Mouse (Mus musculus) midbrain, embryonic 16.5 days (tissue): Measurements from ENCODE around the gene Sdr9c7. TPM values are rescaled to one million over a fixed set of nuclear protein-coding genes. Genes with fewer than 3 reads are reported as not detected.

Experiments used
- ATAC-seq: fragments of 200-750 bp; cut with Nextera tagmentation; 2 replicates; pipeline ENCODE4 v1.8.0; 2017; ENCODE audit warnings: moderate TSS enrichment
- H3K27ac ChIP-seq: fragments of 300-500 bp; sonication (generic); 2 replicates; pipeline ENCODE4 v1.5.1; 2014; ENCODE audit warnings: mild to moderate bottlenecking, low read length, mixed read lengths
- H3K27me3 ChIP-seq: fragments of 300-500 bp; sonication (generic); 2 replicates; pipeline ENCODE4 v1.6.1; 2014; ENCODE audit warnings: low read depth, low read length, mixed read lengths; ENCODE audit not compliant: control insufficient read depth, insufficient read depth
- H3K36me3 ChIP-seq: fragments of 300-500 bp; sonication (generic); 2 replicates; pipeline ENCODE4 v1.6.1; 2014; ENCODE audit warnings: mild to moderate bottlenecking, low read length, moderate library complexity, mixed read lengths; ENCODE audit not compliant: control insufficient read depth, insufficient read depth
- H3K4me1 ChIP-seq: fragments of 300-500 bp; sonication (generic); 2 replicates; pipeline ENCODE4 v1.6.1; 2014; ENCODE audit warnings: mild to moderate bottlenecking, low read length, mixed read lengths; ENCODE audit not compliant: control insufficient read depth, insufficient read depth
- H3K4me2 ChIP-seq: fragments of 300-500 bp; sonication (generic); 2 replicates; pipeline ENCODE4 v1.6.1; 2014; ENCODE audit warnings: mild to moderate bottlenecking, low read length, mixed read lengths
- H3K4me3 ChIP-seq: fragments of 300-500 bp; sonication (generic); 2 replicates; pipeline ENCODE4 v1.5.1; 2014; ENCODE audit warnings: low read depth, mild to moderate bottlenecking, low read length, moderate library complexity, mixed read lengths
- H3K9ac ChIP-seq: fragments of 300-500 bp; sonication (generic); 2 replicates; pipeline ENCODE4 v1.6.1; 2014; ENCODE audit warnings: low read depth, low read length, mixed read lengths
- H3K9me3 ChIP-seq: fragments of 300-500 bp; sonication (generic); replicated peaks from 2 replicates; pipeline ENCODE4 v1.6.1; 2014; ENCODE audit warnings: mild to moderate bottlenecking, low read length, mixed read lengths; ENCODE audit not compliant: control insufficient read depth, poor library complexity, severe bottlenecking
- WGBS: fragments of 180-500 bp; shearing (Covaris S2); extraction: QIAGEN DNeasy Blood & Tissue Kit; methylation state at CpG from one replicate; pipeline ENCODE4 v1.1.7; 2014; 5-methylcytosine and 5-hydroxymethylcytosine counted together
- polyA plus RNA-seq: library from polyadenylated mRNA; unstranded; fragments of >200 nt; fragmentation: Nextera tagmentation; extraction: Ambion mirVana; gene quantifications from 2 replicates; pipeline ENCODE4 v1.2.1, GENCODE M21; 2015

Sdr9c7 gene
- polyA plus RNA-seq, result not detected in 2 replicates

DNA sequence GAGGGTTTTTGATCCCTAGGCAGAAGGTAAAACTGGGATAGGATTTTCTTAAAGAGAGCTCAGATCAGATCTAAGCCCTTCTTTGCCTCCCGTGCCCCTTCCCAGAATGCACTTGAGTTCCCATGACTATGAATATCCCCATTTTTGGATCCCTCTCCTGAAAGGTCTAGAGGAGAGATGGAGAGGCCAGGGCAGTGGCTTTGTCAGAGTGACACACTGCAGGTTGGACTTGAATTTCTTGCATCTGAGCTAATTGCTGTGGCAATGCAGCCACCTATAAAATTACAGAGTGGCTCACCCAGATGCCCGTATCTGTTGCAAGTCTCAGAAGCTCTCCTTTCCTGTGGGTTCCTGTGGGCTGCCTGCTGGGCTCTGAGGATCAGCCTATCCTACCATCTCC lies at the start of gene Sdr9c7:
Gene Sdr9c7, plus strand, starts transcription at position 301 of the 400 bp plus-strand sequence.
- Histone ChIP-seq H3K36me3 (no peaks in the 10 kb centered on the region), H3K4me2 (no peak within 1 kb of the TSS), H3K9ac (no peak within 1 kb of the TSS), H3K27me3 (no peaks in the 10 kb centered on the region), H3K4me1 (no peaks in the 10 kb centered on the region), H3K27ac (no peak within 1 kb of the TSS), H3K4me3 (no peak within 1 kb of the TSS), H3K9me3 (no peaks in the 10 kb centered on the region)
- ATAC-seq, result no peak
- 91% methylated on average over 2 of the region's 2 CpGs for WGBS

DNA sequence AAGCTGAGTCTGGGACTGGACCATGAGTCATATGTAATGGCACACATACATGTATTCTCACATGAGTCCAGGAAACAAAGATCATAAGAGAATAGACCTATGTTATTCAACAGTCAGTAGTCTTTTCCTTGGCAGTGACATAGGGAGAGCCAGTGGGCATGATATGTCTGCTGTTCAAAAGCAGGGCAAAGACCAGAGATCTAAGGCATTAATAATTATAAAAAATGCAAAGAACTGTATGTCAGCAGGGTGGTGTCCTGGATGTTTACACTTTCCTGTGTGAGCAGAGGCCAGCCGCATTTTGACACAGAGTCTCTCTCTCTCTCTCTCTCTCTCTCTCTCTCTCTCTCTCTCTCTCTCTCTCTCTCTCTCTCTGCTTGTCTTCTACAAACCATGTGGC lies 48.7 kb upstream of the Sdr9c7 start, which contains the start of gene Rdh19:
Gene Rdh19, plus strand, starts transcription at position 301 of the 400 bp plus-strand sequence.
- no peak for ATAC-seq
- Histone ChIP-seq H3K36me3 (no peaks in the 10 kb centered on the region), H3K27ac (no peak within 1 kb of the TSS), H3K27me3 (no peaks in the 10 kb centered on the region), H3K4me3 (no peak within 1 kb of the TSS), H3K9ac (no peak within 1 kb of the TSS), H3K9me3 (no peaks in the 10 kb centered on the region), H3K4me1 (no peaks in the 10 kb centered on the region), H3K4me2 (no peak within 1 kb of the TSS)
- WGBS, result 89% methylated on average over 1 of the region's 1 CpGs

DNA sequence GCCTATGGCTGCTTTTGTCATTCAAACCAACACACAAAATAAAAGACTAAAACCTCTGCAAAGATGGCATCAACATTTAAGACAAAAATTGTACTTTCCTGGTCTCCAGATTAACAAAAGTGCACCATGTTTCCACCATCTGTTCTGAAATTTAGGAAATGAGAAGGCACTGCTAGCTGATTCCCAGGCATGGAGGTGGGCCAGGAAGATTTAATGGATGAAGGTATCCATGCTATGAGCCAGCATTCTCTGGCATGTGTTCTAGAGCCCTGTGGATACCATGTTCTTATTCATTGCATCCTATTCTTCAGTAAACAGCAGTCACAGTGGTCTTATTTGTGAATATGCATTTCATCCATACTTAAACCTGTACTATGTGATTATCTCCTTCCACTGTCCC lies 41.9 kb upstream of the Sdr9c7 start:
- Histone ChIP-seq H3K27ac (no peak overlapping the region), H3K9me3 (no peaks in the 10 kb centered on the region), H3K36me3 (no peaks in the 10 kb centered on the region), H3K9ac (no peak overlapping the region), H3K4me2 (no peak overlapping the region), H3K27me3 (no peaks in the 10 kb centered on the region), H3K4me1 (no peaks in the 10 kb centered on the region), H3K4me3 (no peak overlapping the region)
- ATAC-seq, result no peak

DNA sequence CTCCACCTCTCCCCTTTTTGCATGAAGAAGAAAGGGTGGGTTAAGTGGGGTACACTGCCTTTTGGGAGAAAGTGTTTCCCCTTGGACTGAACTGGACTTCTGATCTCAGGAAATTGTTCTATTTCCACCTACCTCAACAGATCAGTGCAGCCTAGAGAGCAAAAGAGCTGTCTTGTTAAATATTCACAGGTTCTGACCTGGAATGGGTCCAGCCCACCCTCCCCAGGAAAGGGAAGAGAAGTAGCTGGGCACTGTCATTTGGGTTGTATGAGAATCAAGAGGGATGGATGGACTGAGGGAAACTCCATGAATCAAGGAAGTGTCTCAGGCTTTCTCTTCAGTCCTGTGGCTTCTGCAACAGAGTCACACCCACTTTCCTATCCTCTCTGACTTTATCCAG lies 33.4 kb upstream of the Sdr9c7 start:
- Histone ChIP-seq H3K9me3 (no peaks in the 10 kb centered on the region), H3K27me3 (no peaks in the 10 kb centered on the region), H3K9ac (no peak overlapping the region), H3K36me3 (no peaks in the 10 kb centered on the region), H3K27ac (no peak overlapping the region), H3K4me3 (no peak overlapping the region), H3K4me2 (no peak overlapping the region), H3K4me1 (no peaks in the 10 kb centered on the region)
- ATAC-seq, result no peak

DNA sequence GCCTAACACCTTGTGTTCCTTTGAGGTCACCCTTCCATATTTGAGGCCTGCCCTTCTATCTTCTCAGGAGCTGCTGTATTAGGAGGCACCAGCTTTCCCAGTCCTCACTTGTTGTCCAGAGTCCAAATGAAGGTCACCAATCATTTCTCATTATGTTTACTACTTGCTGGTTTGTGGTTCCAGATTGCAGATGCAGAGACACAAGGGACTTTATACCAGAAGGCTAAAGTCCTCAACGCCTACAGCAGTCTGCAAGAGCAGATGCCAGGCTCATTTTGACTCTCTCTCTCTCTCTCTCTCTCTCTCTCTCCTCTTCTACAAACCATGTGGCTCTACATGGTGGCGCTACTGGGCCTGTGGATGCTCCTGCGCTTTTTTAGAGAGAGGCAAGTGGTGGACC lies 32.1 kb upstream of the Sdr9c7 start, which contains the start of gene Rdh16f2:
Gene Rdh16f2, plus strand, starts transcription at position 243 of the 400 bp plus-strand sequence.
- ATAC-seq, result no peak
- H3K4me1 ChIP-seq, result no peaks in the 10 kb centered on the region
- no peak within 1 kb of the TSS for H3K4me3 ChIP-seq
- no peaks in the 10 kb centered on the region for H3K27me3 ChIP-seq
- 92% methylated on average over 3 of the region's 3 CpGs for WGBS
- no peaks in the 10 kb centered on the region for H3K36me3 ChIP-seq
- H3K27ac ChIP-seq, result no peak within 1 kb of the TSS
- H3K9me3 ChIP-seq, result peaks cover 8% of the 10 kb centered on the region; the same call in 1 of the 2 replicates
- H3K9ac ChIP-seq, result no peak within 1 kb of the TSS
- no peak within 1 kb of the TSS for H3K4me2 ChIP-seq

DNA sequence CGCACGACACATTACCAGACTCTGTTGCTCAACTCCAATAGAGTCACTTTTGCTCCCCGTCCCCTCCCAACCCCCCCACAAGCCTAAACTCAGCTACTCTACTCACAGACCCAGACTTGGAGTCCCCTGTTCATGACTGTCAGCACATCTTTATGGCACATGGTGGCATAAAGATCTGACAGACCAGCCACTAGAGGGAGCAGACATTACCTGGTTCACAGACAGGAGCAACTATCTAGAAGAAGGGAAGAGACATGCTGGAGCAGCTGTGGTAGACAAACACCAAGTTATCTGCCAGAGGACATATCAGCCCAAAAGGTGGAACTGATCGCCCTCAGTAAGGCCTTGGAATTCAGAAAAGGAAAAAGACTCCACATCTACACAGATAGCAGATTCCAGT lies 25.8 kb upstream of the Sdr9c7 start:
- no peak for ATAC-seq
- Histone ChIP-seq H3K27me3 (no peaks in the 10 kb centered on the region), H3K9me3 (peaks cover 10% of the 10 kb centered on the region; the same call in 1 of the 2 replicates), H3K4me1 (no peaks in the 10 kb centered on the region), H3K27ac (no peak overlapping the region), H3K9ac (no peak overlapping the region), H3K4me2 (no peak overlapping the region), H3K36me3 (no peaks in the 10 kb centered on the region), H3K4me3 (no peak overlapping the region)
- WGBS, result 80% methylated on average over 4 of the region's 4 CpGs

DNA sequence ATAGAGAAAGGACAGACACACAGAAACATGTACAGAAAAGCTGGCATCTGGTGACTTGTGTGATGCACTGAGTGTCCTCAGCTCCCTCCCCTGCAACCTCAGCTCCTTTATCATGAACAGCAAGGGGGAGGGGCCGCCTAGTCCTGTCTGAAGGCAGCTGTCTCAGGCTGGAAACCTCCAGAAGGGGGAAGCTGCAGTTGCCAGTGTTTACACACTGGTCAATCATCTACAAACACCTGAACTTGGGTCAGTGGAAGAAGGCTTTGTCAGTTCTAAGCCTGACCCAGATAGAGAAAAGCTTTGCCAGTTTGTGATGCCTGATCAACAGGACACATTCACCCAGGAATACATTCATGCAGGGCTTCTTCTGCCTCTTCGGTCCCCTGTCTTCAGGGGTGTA lies 20.6 kb upstream of the Sdr9c7 start:
- ATAC-seq, result no peak
- Histone ChIP-seq H3K27ac (no peak overlapping the region), H3K36me3 (no peaks in the 10 kb centered on the region), H3K9ac (no peak overlapping the region), H3K4me2 (no peak overlapping the region), H3K9me3 (no peaks in the 10 kb centered on the region), H3K27me3 (no peaks in the 10 kb centered on the region), H3K4me1 (no peaks in the 10 kb centered on the region), H3K4me3 (no peak overlapping the region)
- 51% methylated on average over 2 of the region's 2 CpGs for WGBS

DNA sequence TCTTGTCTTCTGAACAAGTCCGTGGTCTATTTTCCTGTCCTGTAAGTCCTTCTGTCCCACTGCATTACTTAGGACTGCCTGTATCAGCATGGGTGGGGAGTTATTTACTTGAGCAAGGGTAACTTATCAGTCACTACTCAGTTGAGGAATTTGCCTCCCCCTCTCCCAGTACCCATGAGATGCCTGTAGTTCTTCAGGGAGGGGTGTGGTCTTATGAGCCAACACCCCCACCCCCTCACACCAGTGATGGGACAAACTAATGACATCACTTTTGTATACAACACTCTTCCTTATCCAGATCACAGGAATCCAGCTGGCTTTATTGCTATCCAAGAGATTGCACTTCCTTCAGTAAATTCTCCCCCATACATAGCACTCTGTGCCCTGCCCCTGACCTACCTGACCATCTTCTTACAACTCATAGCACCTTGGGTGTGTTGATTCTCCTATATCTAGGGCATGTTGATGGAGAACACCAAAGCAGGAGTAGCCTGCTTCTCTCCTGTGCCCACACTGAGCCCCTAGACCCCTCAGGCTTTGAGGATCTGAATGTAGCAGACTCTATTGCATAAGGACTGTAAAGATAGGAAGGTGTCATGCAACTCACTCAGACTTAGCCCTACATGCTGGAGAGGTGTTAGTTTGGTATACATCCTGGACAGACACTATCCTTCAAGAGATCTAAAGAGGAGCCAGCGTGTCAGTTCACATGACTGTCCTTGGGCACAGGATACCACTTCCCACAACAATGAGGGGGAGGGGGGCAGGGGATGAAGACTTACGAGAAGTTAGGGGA lies 19.9 kb upstream of the Sdr9c7 start:
- H3K27ac ChIP-seq, result no peak overlapping the region
- H3K9ac ChIP-seq, result no peak overlapping the region
- H3K4me3 ChIP-seq, result no peak overlapping the region
- WGBS, result 75% methylated on average over 3 of the region's 3 CpGs
- ATAC-seq, result no peak
- H3K27me3 ChIP-seq, result no peaks in the 10 kb centered on the region
- no peaks in the 10 kb centered on the region for H3K36me3 ChIP-seq
- H3K9me3 ChIP-seq, result no peaks in the 10 kb centered on the region
- H3K4me1 ChIP-seq, result no peaks in the 10 kb centered on the region
- no peak overlapping the region for H3K4me2 ChIP-seq

DNA sequence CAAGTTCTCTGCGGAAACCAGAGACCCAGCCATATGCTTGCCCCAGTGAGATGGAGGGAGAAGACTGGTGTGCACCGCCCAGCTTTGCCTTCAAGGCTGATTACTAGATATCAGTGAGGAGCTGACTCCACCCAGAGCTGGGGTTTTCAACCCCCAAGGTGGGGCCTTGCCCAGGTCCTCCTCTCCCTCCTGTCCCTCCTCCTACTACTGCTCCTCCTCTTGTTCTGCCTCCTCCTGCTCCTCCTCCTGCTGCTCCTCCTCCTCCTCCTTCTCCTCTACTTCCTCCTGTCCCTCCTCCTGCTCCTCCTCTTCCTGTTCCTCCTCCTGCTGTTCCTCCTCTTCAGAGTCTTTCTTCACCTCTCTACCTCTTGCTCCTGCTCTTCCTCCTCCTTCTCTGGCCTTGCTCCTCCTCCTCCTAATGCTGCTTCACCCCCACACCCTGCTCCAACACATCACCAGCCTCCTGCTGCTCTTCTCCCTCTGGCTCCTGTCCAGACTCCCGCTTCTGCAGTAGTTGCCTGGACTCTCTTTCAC lies 19.1 kb upstream of the Sdr9c7 start:
- Histone ChIP-seq H3K4me1 (no peaks in the 10 kb centered on the region), H3K4me2 (no peak overlapping the region), H3K36me3 (no peaks in the 10 kb centered on the region), H3K9ac (no peak overlapping the region), H3K9me3 (no peaks in the 10 kb centered on the region), H3K4me3 (no peak overlapping the region), H3K27ac (no peak overlapping the region), H3K27me3 (no peaks in the 10 kb centered on the region)
- 85% methylated on average over 3 of the region's 3 CpGs for WGBS
- ATAC-seq, result no peak
